Mouse (Mus musculus): ENCODE data around the gene Syne3. TPM values are rescaled to one million over a fixed set of nuclear protein-coding genes. Genes with fewer than 3 reads are reported as not detected.

Gene Syne3
- polyA plus RNA-seq, 1 experiment = 11.1 TPM

DNA sequence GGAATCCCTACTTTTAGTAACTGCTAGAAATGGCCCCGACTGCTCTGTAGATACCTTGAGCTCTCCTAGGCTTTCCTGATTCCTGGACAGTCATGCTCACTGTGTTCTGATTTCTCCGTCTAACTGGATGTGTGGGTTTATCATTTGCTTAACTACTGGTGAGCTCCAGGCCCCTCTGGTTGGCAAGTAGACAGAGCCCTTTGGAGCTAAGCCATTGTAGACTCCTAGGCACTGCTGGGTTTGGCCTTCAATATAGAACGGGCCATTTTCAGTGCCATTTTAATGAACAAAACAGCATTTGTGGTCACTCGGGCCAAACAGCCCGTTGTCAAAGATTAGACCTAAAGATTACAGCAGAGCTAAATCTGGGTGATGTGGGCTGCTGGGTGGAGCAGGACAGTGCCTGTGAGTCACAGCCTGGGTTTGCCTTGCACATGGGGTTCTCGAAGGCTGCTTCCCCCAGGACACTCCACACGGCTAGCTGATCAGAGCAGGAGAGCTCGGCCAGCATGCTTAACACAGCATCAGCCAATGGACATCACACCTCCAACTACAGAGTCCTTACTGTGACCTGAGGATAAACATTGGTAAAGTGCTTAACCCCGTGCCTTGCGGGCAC lies 17.4 kb downstream of the Syne3 start:
- no peak overlapping the region for H3K27ac ChIP-seq (ENCODE audit: control insufficient read depth, insufficient read depth, low read depth, low read length, poor library complexity)
- peaks cover 13% of the 10 kb centered on the region for H3K4me1 ChIP-seq (ENCODE audit: control insufficient read depth, insufficient read depth, low read length)
- H3K4me3 ChIP-seq (replicated peaks; ENCODE audit: control insufficient read depth, low read depth, low read length) = no peak overlapping the region

DNA sequence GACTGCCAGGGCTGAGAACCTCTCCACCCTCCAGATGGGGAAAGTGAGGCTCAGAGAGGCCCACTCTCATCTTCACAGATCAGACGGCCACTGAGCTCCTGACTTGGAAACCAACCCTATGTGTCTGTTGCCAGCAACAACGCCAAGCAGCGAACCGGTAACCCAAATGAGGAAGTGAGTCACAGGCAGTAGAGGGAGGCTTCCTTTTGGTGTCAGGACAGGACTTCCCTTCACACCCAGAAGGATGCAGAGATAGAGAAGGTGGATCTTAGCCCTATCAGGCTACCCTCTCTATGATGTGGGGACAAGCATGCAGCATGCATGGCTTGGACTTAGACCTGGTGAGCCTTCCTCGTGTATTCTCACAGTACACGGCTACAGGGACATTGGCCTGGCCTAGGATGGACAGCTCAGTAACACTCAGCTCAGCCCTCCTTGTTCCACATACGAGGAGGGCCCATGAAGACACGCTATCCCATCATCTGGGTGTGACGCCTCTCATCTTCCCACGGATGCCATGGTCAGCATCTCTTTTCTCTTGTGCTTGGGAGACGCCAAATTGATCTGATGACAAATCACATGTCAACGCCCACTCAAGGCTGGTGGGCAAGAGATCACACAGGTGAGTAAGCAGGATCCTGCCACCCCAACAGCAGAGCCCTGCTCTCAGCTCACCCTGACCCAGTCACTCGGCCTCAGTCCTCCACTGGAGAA lies 18.7 kb downstream of the Syne3 start:
- no peak for TF ChIP-seq POLR2A (IDR thresholded peaks at IDR 0.05; ENCODE audit: borderline replicate concordance, control insufficient read depth, low read depth, low read length)
- 26% methylated on average over 13 of the region's 13 CpGs for WGBS
- H3K4me1 ChIP-seq (ENCODE audit: control insufficient read depth, insufficient read depth, low read length) = peaks cover 9% of the 10 kb centered on the region
- no peak overlapping the region for H3K4me3 ChIP-seq (replicated peaks; ENCODE audit: control insufficient read depth, low read depth, low read length)
- peak overlapping the region; percentile 17 for H3K27ac ChIP-seq (ENCODE audit: control insufficient read depth, insufficient read depth, low read depth, low read length, poor library complexity)

More for the DNA sequence above, 17.4 kb downstream of the Syne3 start:
- WGBS = 56% methylated on average over 10 of the region's 10 CpGs
- TF ChIP-seq CTCF (IDR thresholded peaks at IDR 0.05; ENCODE audit: control insufficient read depth, insufficient read depth, low read length) (no peak), POLR2A (IDR thresholded peaks at IDR 0.05; ENCODE audit: borderline replicate concordance, control insufficient read depth, low read depth, low read length) (no peak)

DNA sequence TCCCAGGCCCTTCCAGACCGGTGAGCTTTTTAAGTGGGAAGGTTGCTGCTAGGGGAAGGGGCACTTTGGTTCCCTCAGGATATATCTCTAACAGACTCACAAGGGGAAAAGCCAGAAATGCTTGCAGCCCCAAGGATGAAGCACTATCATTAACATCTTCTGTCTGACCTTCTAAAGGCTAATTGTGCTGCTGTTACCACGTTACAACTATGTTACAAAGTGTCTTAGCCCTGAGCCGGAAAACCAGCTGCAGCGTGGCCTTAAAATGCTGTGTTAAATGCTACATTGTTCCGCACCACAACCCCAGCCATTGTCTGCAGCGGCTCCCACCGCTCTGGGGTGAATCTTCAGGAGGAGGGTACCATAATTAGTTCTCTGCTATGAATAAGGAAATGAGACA lies 21.7 kb downstream of the Syne3 start:
- Histone ChIP-seq H3K4me1 (ENCODE audit: control insufficient read depth, insufficient read depth, low read length) (peaks cover 9% of the 10 kb centered on the region), H3K27ac (ENCODE audit: control insufficient read depth, insufficient read depth, low read depth, low read length, poor library complexity) (no peak overlapping the region), H3K4me3 (replicated peaks; ENCODE audit: control insufficient read depth, low read depth, low read length) (no peak overlapping the region)
- 92% methylated on average over 7 of the region's 7 CpGs for WGBS
- no peak for TF ChIP-seq CTCF (IDR thresholded peaks at IDR 0.05; ENCODE audit: control insufficient read depth, insufficient read depth, low read length)

DNA sequence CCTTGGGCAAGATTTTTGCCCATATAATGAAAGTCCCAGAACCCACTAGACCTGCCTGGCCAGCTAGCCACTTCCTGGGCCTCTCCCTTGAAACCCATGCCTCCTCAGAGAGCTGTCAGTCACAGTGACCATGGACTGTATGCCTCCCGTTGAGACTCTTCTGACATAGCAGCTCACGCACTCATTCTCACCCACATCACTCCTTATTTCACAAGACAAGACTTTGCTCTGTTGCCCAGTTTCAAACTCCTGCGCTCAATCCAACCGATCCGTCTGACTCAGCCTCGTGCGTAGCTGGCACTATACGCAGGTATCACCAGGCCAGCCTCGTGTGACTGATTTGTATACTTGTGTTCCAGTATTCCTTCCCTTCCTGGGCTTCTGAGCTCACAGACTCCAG lies 22.8 kb downstream of the Syne3 start:
- WGBS = 79% methylated on average over 9 of the region's 9 CpGs
- H3K4me1 ChIP-seq (ENCODE audit: control insufficient read depth, insufficient read depth, low read length) = peaks cover 6% of the 10 kb centered on the region
- H3K27ac ChIP-seq (ENCODE audit: control insufficient read depth, insufficient read depth, low read depth, low read length, poor library complexity) = no peak overlapping the region
- H3K4me3 ChIP-seq (replicated peaks; ENCODE audit: control insufficient read depth, low read depth, low read length) = no peak overlapping the region
- TF ChIP-seq POLR2A (IDR thresholded peaks at IDR 0.05; ENCODE audit: borderline replicate concordance, control insufficient read depth, low read depth, low read length) (no peak), CTCF (IDR thresholded peaks at IDR 0.05; ENCODE audit: control insufficient read depth, insufficient read depth, low read length) (no peak)

DNA sequence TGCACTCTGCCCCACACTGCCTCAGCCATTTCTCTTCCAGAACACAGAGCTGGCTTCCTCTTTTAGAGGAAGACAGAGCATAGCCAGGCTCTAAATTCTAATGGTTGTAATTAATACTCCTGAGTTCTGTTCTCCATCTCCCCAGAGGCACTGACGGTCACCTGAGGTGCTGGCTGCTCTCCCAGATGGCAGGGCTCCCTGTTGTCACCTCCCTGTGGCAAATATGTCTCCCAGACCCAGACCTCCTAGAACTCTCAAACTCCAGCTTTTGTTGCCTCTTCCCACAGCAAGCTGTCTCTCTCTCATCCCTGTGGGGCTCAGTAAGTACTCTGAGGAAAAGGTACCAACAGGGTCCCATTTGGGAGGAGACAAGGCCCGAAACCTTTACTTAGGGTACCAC lies 23.6 kb downstream of the Syne3 start:
- H3K4me1 ChIP-seq (ENCODE audit: control insufficient read depth, insufficient read depth, low read length) = peaks cover 5% of the 10 kb centered on the region
- H3K27ac ChIP-seq (ENCODE audit: control insufficient read depth, insufficient read depth, low read depth, low read length, poor library complexity) = no peak overlapping the region
- 87% methylated on average over 2 of the region's 2 CpGs for WGBS
- no peak overlapping the region for H3K4me3 ChIP-seq (replicated peaks; ENCODE audit: control insufficient read depth, low read depth, low read length)
- TF ChIP-seq CTCF (IDR thresholded peaks at IDR 0.05; ENCODE audit: control insufficient read depth, insufficient read depth, low read length) = no peak
- TF ChIP-seq POLR2A (IDR thresholded peaks at IDR 0.05; ENCODE audit: borderline replicate concordance, control insufficient read depth, low read depth, low read length) = no peak

DNA sequence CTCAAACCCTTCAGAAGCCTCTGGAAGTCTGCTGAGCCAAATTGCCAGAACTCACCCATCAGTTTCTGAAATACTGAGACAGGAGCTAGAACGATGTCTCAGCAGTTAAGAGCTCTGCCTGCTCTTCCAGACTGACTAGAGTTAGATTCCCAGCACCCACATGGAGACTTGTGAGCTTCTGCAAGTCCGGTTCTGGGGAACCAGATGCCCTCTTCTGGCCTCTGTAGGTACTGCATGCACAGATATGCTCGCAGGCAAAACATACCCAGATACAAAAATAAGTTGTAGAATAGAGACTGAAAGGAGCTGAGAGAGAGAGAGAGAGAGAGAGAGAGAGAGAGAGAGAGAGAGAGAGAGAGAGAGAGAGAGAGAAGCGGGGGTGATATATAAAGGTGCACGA lies 24.5 kb downstream of the Syne3 start:
- TF ChIP-seq CTCF (IDR thresholded peaks at IDR 0.05; ENCODE audit: control insufficient read depth, insufficient read depth, low read length) = peak; percentile 36; the same call in 1 of the 2 replicates
- no peak for TF ChIP-seq POLR2A (IDR thresholded peaks at IDR 0.05; ENCODE audit: borderline replicate concordance, control insufficient read depth, low read depth, low read length)
- WGBS = 88% methylated on average over 5 of the region's 5 CpGs
- Histone ChIP-seq H3K4me3 (replicated peaks; ENCODE audit: control insufficient read depth, low read depth, low read length) (no peak overlapping the region), H3K4me1 (ENCODE audit: control insufficient read depth, insufficient read depth, low read length) (peaks cover 3% of the 10 kb centered on the region; the same call in 1 of the 2 replicates), H3K27ac (ENCODE audit: control insufficient read depth, insufficient read depth, low read depth, low read length, poor library complexity) (no peak overlapping the region)

DNA sequence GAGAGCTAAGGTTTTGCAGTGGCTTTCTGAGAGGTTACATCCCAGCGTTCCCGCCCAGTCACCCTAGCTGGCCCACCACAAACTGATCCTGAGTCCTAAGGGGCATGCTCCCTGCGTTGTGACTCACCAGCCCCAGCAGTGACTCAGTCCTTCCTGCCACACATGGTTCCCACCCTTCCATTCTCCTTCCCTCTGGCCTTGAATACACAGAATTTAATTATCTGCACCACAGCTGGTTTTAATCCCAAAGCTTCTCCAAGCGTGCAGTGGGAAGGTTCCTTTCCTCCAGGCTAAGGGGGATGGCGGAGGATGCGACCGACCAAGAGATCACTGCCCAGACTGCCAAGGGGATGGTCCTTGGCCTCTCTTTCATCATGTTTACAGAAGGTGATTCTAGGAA lies 26.1 kb downstream of the Syne3 start:
- 62% methylated on average over 7 of the region's 7 CpGs for WGBS
- Histone ChIP-seq H3K4me1 (ENCODE audit: control insufficient read depth, insufficient read depth, low read length) (peaks cover 3% of the 10 kb centered on the region; the same call in 1 of the 2 replicates), H3K27ac (ENCODE audit: control insufficient read depth, insufficient read depth, low read depth, low read length, poor library complexity) (no peak overlapping the region), H3K4me3 (replicated peaks; ENCODE audit: control insufficient read depth, low read depth, low read length) (no peak overlapping the region)
- TF ChIP-seq CTCF (IDR thresholded peaks at IDR 0.05; ENCODE audit: control insufficient read depth, insufficient read depth, low read length) = no peak
- no peak for TF ChIP-seq POLR2A (IDR thresholded peaks at IDR 0.05; ENCODE audit: borderline replicate concordance, control insufficient read depth, low read depth, low read length)

DNA sequence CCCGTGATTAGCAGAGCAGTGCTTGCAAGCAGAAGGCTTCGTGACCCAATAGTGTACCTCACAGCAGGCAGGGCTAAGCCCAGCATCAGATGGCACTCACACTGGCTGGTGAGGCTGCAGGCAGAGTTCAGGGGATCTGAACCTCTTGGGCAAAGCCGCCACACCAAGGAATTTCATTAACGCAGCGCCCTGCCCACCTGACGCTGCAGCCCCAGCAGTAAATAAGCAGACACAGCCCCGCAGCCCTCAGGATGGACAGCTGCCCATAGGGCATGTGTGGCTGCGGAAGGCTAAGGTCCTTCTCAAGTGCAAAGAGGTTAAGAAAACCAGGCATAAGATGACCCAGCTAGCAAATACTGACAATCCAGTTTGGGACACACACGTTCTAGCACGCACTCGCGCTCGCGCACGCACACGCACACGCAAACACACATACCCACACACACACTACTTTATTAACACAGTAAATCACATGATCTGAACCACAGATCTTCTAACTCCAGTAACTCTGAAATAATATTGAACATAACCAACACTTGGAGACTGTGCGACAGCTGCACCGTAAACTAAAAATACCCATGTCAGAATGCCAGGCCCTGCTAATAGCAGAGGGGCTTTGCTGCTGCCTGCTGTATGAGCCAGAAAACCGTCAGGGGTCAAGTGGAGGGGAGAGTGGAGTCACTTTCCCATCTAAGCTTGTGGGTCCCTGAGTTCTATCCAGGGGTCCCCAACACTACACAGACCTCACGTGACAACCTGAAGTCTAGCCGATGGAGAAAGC lies 30.5 kb downstream of the Syne3 start:
- Histone ChIP-seq H3K4me3 (replicated peaks; ENCODE audit: control insufficient read depth, low read depth, low read length) (no peak overlapping the region), H3K27ac (ENCODE audit: control insufficient read depth, insufficient read depth, low read depth, low read length, poor library complexity) (no peak overlapping the region), H3K4me1 (ENCODE audit: control insufficient read depth, insufficient read depth, low read length) (0 out of 2 replicates have a peak, but pooled peaks cover 1% of the 10 kb centered on the region)
- TF ChIP-seq POLR2A (IDR thresholded peaks at IDR 0.05; ENCODE audit: borderline replicate concordance, control insufficient read depth, low read depth, low read length) (no peak), CTCF (IDR thresholded peaks at IDR 0.05; ENCODE audit: control insufficient read depth, insufficient read depth, low read length) (no peak)
- WGBS = 95% methylated on average over 22 of the region's 22 CpGs
